Mouse (Mus musculus): ENCODE results near the gene Mcm8. TPM values are rescaled to one million over a fixed set of nuclear protein-coding genes. Genes with fewer than 3 reads are reported as not detected.

Mcm8 gene
- polyA plus RNA-seq (2012; rRNA removed): 0.31 and 0.54 TPM in 2 replicates

DNA sequence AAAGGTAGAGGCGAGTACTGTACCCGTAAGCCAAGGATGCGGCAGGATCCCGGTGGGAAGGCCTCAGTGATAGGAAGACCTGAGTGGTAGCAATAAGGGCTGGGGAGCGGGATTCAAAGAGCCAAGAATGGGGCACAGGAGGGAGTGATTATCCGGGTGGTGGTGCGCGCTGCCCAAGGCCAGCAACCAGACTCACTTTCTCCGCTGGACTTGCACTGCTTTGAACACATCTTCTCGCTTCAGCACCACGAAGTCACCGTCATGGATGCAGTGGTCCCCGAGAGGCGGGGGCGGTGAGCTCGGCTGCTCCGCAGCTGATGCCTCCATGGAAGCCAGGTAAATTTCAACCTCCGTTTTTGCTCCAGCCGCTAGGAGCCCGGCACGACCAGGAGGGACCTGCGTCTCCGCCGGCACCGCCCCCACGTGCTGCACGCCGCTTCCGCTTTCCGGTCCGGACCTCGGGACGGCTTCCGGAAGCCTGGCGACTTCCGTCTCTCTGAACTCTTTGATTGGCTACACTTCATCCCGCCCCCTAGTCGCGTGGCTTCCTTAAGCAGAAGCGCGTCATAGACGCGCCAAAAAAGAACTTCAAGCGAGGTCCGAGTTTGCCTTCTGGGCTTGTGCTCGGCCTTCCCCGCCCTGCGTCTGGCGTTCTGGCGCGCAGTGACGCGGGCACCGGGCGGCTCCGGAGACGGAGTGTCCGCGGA, at the start of gene Mcm8, which contains the start of gene Trmt6:
Gene Mcm8 (plus strand): TSS at position 534 of the 707 bp plus-strand sequence.
Gene Trmt6 (minus strand): TSS at position 448 of the 707 bp plus-strand sequence.

DNA sequence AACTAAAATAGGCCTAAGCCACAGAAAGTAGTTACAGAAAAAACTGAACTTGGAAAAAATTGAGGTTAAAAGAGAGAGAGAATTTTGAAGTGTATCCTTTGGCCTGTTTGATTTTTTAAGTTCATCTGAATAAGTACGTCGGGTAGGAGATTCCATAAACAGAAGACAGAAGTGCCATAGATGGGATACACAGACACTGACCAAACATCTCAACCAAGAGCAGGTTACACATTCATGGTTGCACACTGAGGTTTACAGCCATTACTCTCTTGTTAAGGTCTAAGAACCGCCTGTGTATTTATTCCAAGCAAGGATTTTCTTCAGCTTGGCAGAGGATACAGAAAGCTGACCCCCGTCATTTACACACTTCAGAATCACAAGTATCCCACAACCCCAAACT, 35.0 kb upstream of the Mcm8 start, which contains the start of gene Chgb:
Gene Chgb (plus strand): TSS at position 301 of the 400 bp plus-strand sequence.

DNA sequence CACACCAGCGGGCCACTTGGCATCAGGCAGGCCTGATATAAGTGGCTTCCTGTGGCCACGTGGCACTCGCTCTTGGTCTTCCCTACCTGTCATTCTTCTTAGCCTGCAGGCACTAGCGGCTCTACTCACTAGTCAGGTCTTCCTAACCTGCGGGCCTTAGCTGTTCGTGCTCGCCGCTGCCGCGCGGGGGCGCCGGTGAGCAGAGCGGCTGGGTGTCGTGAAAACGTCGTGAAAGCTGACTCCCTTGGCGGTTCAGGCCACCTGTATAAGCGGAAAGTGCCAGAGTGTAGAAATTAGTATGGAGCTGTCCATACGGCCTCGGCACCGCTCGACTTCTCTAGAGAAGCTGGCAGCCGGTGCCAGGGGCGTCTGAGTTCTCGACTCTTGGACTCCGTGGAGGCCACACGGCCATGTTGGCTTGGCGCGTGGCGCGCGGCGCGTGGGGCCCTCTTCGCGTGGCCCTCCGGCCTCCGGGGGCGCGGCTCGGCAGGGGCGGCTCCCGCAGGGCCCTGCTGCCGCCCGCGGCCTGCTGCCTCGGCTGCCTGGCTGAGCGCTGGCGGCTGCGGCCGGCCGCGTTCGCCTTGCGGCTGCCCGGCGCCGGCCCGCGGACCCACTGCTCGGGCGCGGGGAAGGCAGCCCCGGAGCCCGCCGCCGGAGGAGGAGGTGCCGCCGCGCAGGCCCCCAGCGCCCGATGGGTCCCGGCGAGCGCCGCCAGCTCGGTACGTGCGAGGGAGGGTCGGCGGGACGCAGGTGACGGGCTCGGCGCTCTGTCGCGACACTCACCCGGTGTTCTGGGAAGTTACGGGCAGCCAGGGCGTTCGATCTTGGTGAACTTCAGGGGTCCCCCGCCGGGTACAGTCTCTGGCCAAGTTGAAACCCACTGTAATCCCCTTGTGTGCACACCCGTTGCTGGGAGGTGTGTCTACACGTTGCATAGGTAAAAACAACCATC, 30.7 kb downstream of the Mcm8 start, which contains the start of gene Crls1:
Gene Crls1 (plus strand): TSS at position 260 of the 952 bp plus-strand sequence.

DNA sequence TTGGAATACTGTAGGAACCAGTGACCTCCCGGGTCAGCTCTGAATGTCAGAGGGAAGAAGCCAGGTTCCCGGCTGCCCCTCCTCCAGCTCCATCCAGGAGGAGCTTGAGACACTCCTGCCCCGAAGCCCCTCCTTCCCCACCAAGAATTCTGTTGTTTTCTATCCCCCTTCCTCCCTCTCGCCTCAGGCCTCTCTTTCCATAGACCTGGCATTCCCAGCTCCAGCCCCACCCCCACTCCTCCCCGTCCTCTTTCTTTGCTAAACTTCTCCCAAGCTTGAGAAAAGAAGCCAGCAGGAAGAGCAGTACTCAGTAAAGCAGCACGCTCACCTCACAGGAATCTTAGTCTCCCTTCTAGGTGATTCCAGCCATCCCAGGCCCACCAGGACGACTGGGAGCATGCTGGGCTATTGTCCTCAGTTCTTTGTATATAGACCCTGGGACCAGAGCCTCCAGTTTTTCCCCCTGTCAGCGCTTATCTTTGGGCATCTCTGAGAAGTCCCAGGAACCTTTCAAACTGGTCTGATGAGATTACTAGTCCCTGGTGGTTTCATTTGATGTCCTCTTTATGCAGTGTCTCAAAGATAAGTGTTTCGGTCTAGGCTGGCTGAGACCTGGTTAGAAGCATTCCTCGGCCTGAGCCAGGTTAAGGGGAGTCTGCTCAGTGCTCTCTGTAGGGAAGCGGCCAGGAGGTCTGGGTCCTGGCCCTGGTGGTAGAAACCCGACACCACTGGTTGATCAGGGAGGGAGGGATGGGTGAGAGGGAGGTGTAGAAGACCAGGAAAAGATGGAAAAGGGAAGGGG, 65.1 kb downstream of the Mcm8 start, which contains the start of gene Lrrn4:
Gene Lrrn4 (minus strand): TSS at position 48 of the 802 bp plus-strand sequence.

Other genes starting within 250 kb of the Mcm8 start
- gene Gpcpd1, start 228.4 kb upstream of the Mcm8 start, polyA plus RNA-seq (2012; rRNA removed): 0.90 and 1.0 TPM in 2 replicates
- 4.0 and 5.1 TPM in 2 replicates for gene Shld1, start 129.2 kb upstream of the Mcm8 start, polyA plus RNA-seq (2012; rRNA removed)
- gene Chgb, start 34.9 kb upstream of the Mcm8 start, polyA plus RNA-seq (2012; rRNA removed): 3.8 and 7.4 TPM in 2 replicates
- gene Trmt6, start 86 bp upstream of the Mcm8 start, polyA plus RNA-seq (2012; rRNA removed): 0.34 and 0.58 TPM in 2 replicates
- gene Crls1, start 30.5 kb downstream of the Mcm8 start, polyA plus RNA-seq (2012; rRNA removed): 11.9 and 25.0 TPM in 2 replicates
- gene Lrrn4, start 64.8 kb downstream of the Mcm8 start, polyA plus RNA-seq (2012; rRNA removed): 0.93 and 1.7 TPM in 2 replicates
- gene Fermt1, start 129.8 kb downstream of the Mcm8 start, polyA plus RNA-seq (2012; rRNA removed): 9.8 and 10.3 TPM in 2 replicates